ENCODE assay signal across 19 mouse cellular contexts in the genomic region with DNA sequence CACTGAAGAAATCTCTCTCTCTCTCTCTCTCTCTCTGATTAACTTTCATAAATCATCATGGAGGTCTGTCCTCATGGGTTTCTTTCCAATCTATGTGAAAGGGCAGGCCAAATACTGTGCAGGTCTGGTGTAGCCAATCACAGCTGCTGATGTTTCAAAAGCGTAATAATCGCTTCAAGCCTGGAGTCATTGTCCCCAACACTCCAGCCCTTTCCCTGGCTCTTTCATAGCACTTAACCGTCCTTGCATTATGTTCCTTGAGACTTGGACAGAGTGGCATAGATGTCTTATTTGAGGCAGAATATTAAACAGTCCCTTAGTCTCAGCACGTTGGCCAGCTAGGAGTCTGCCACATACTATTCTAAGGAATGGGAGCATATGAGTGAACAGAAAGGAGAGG.
DNase-seq lines count a peak whose midpoint lies in the region; ATAC-seq and TF ChIP-seq lines count a peak whose summit lies in the region.
"Had no signal": no experiment of that assay in that cellular context is flagged by ENCODE, and none has a peak within 500 bp of the region (broad histone marks: within the 10 kb centered on the region; RNA-seq: fewer than 3 reads in every experiment).

No protein-coding gene starts in this region.

- no peaks in the 10 kb centered on the region for H3K27me3 ChIP-seq in forebrain, embryonic 11.5 days (ENCODE audit: control insufficient read depth, insufficient read depth, low read length)
- no peaks in the 10 kb centered on the region for H3K27me3 ChIP-seq in forebrain, embryonic 15.5 days
- H3K27me3 ChIP-seq in hindbrain, embryonic 13.5 days, result no peaks in the 10 kb centered on the region
- no peaks in the 10 kb centered on the region for H3K27me3 ChIP-seq in hindbrain, embryonic 16.5 days (replicated peaks; ENCODE audit: control insufficient read depth, insufficient read depth, low read length)
- no peaks in the 10 kb centered on the region for H3K27me3 ChIP-seq in midbrain, embryonic 14.5 days (ENCODE audit: control insufficient read depth, insufficient read depth, low read length)
- H3K27me3 ChIP-seq: heart, embryonic 13.5 days; intestine, embryonic 15.5 days had no signal

- no peak for TF ChIP-seq CTCF in brain, embryonic 14.5 days (IDR thresholded peaks at IDR 0.05; ENCODE audit: borderline replicate concordance, extremely low read depth, insufficient read depth, insufficient read length)

- no peaks in the 10 kb centered on the region for H3K4me1 ChIP-seq in forebrain, embryonic 11.5 days (replicated peaks; ENCODE audit: control insufficient read depth, insufficient read depth, low read length)
- H3K4me1 ChIP-seq in forebrain, embryonic 15.5 days, result no peaks in the 10 kb centered on the region
- no peaks in the 10 kb centered on the region for H3K4me1 ChIP-seq in hindbrain, embryonic 13.5 days (replicated peaks)
- H3K4me1 ChIP-seq in hindbrain, embryonic 16.5 days (ENCODE audit: control insufficient read depth, insufficient read depth, low read depth, low read length), result no peaks in the 10 kb centered on the region
- no peaks in the 10 kb centered on the region for H3K4me1 ChIP-seq in midbrain, embryonic 14.5 days (ENCODE audit: control insufficient read depth, insufficient read depth, low read length)
- H3K4me1 ChIP-seq: embryonic facial prominence, embryonic 10.5 days; heart, embryonic 13.5 days; intestine, embryonic 15.5 days had no signal

- 74% methylated on average over 4 of the region's 4 CpGs for WGBS in forebrain, embryonic 11.5 days
- 62% methylated on average over 4 of the region's 4 CpGs for WGBS in forebrain, embryonic 15.5 days
- 60% methylated on average over 4 of the region's 4 CpGs for WGBS in hindbrain, embryonic 13.5 days
- WGBS in hindbrain, embryonic 16.5 days, result 53% methylated on average over 4 of the region's 4 CpGs
- WGBS in midbrain, embryonic 14.5 days, result 33% methylated on average over 4 of the region's 4 CpGs

- ATAC-seq in forebrain, embryonic 11.5 days (replicated peaks; ENCODE audit: low FRiP score), result 0 out of 2 replicates have a peak, but pooled peaks have one; percentile 24
- no peak for ATAC-seq in forebrain, embryonic 15.5 days (replicated peaks)
- ATAC-seq in hindbrain, embryonic 13.5 days (ENCODE audit: low FRiP score), result peak; percentile 49; the same call in 1 of the 2 replicates
- no peak for ATAC-seq in hindbrain, embryonic 16.5 days
- ATAC-seq in midbrain, embryonic 14.5 days (ENCODE audit: low FRiP score, low TSS enrichment), result peak; percentile 89
- ATAC-seq: forebrain, postnatal 0 days; intestine, embryonic 15.5 days had no signal

- no peak for DNase-seq in forebrain, embryonic 11.5 days (ENCODE audit: low spot score)
- peak; percentile 53 for DNase-seq in brain, embryonic 14.5 days (ENCODE audit: low read depth)
- peak; percentile 63 for DNase-seq in midbrain, embryonic 14.5 days
- no peak for DNase-seq in kidney, adult 11 months
- DNase-seq in gastrocnemius, postnatal 10 days, result no peak
- DNase-seq: adrenal gland, postnatal 10 days; cerebellum, adult 11-12 months; cerebellum, adult 9-10 months; cerebellum, postnatal 25 days; forebrain, postnatal 0 days; gastrocnemius, postnatal 36 days; heart, adult 11 months; heart, postnatal 36 days had no signal

- H3K4me3 ChIP-seq in forebrain, embryonic 11.5 days (ENCODE audit: low read depth, low read length), result no peak overlapping the region
- no peak overlapping the region for H3K4me3 ChIP-seq in forebrain, embryonic 15.5 days
- no peak overlapping the region for H3K4me3 ChIP-seq in hindbrain, embryonic 13.5 days
- no peak overlapping the region for H3K4me3 ChIP-seq in hindbrain, embryonic 16.5 days (ENCODE audit: low read length)
- no peak overlapping the region for H3K4me3 ChIP-seq in midbrain, embryonic 14.5 days (replicated peaks; ENCODE audit: low read depth, low read length)
- H3K4me3 ChIP-seq: embryonic facial prominence, embryonic 10.5 days; heart, embryonic 13.5 days; intestine, embryonic 15.5 days had no signal

- H3K9ac ChIP-seq in forebrain, embryonic 11.5 days (ENCODE audit: low read length), result no peak overlapping the region
- no peak overlapping the region for H3K9ac ChIP-seq in forebrain, embryonic 15.5 days (replicated peaks)
- no peak overlapping the region for H3K9ac ChIP-seq in hindbrain, embryonic 13.5 days
- no peak overlapping the region for H3K9ac ChIP-seq in hindbrain, embryonic 16.5 days (ENCODE audit: low read depth, low read length)
- H3K9ac ChIP-seq in midbrain, embryonic 14.5 days (replicated peaks; ENCODE audit: low read length), result no peak overlapping the region
- H3K9ac ChIP-seq: forebrain, postnatal 0 days; heart, embryonic 13.5 days; intestine, embryonic 15.5 days had no signal

- no peak overlapping the region for H3K27ac ChIP-seq in forebrain, embryonic 11.5 days (ENCODE audit: low read depth, low read length)
- H3K27ac ChIP-seq in forebrain, embryonic 15.5 days (replicated peaks), result no peak overlapping the region
- no peak overlapping the region for H3K27ac ChIP-seq in hindbrain, embryonic 13.5 days
- no peak overlapping the region for H3K27ac ChIP-seq in hindbrain, embryonic 16.5 days (ENCODE audit: low read depth, low read length)
- no peak overlapping the region for H3K27ac ChIP-seq in midbrain, embryonic 14.5 days (replicated peaks; ENCODE audit: low read depth, low read length)
- H3K27ac ChIP-seq: embryonic facial prominence, embryonic 10.5 days; heart, embryonic 13.5 days; intestine, embryonic 15.5 days had no signal

- no peaks in the 10 kb centered on the region for H3K9me3 ChIP-seq in forebrain, embryonic 11.5 days (ENCODE audit: control insufficient read depth, low read length)
- H3K9me3 ChIP-seq in forebrain, embryonic 15.5 days, result no peaks in the 10 kb centered on the region
- no peaks in the 10 kb centered on the region for H3K9me3 ChIP-seq in hindbrain, embryonic 13.5 days
- H3K9me3 ChIP-seq in hindbrain, embryonic 16.5 days (ENCODE audit: control insufficient read depth, low read length), result no peaks in the 10 kb centered on the region
- H3K9me3 ChIP-seq in midbrain, embryonic 14.5 days (ENCODE audit: control insufficient read depth, low read length), result no peaks in the 10 kb centered on the region
- H3K9me3 ChIP-seq: embryonic facial prominence, embryonic 10.5 days; heart, embryonic 13.5 days; intestine, embryonic 15.5 days had no signal

- no peak for TF ChIP-seq POLR2A in brain, embryonic 14.5 days (IDR thresholded peaks at IDR 0.05; ENCODE audit: borderline replicate concordance, extremely low read depth, insufficient read depth, insufficient read length, poor library complexity, severe bottlenecking)

- H3K4me2 ChIP-seq in forebrain, embryonic 11.5 days (ENCODE audit: low read depth, low read length, severe bottlenecking), result no peak overlapping the region
- H3K4me2 ChIP-seq in forebrain, embryonic 15.5 days (replicated peaks), result no peak overlapping the region
- H3K4me2 ChIP-seq in hindbrain, embryonic 13.5 days, result no peak overlapping the region
- H3K4me2 ChIP-seq in hindbrain, embryonic 16.5 days (ENCODE audit: low read length), result no peak overlapping the region
- H3K4me2 ChIP-seq in midbrain, embryonic 14.5 days (ENCODE audit: low read length), result no peak overlapping the region
- H3K4me2 ChIP-seq: heart, embryonic 13.5 days; intestine, embryonic 15.5 days had no signal

- H3K36me3 ChIP-seq in forebrain, embryonic 11.5 days (ENCODE audit: control insufficient read depth, insufficient read depth, low read length), result no peaks in the 10 kb centered on the region
- H3K36me3 ChIP-seq in forebrain, embryonic 15.5 days, result no peaks in the 10 kb centered on the region
- no peaks in the 10 kb centered on the region for H3K36me3 ChIP-seq in hindbrain, embryonic 13.5 days
- H3K36me3 ChIP-seq in hindbrain, embryonic 16.5 days (ENCODE audit: control insufficient read depth, insufficient read depth, low read length), result no peaks in the 10 kb centered on the region
- no peaks in the 10 kb centered on the region for H3K36me3 ChIP-seq in midbrain, embryonic 14.5 days (ENCODE audit: control insufficient read depth, insufficient read depth, low read length)
- H3K36me3 ChIP-seq: embryonic facial prominence, embryonic 10.5 days; heart, embryonic 13.5 days; intestine, embryonic 15.5 days had no signal

Comparison
In these comparisons a context has a peak if more than half of its experiments do, and no peak if none do; other contexts are left out.
1. ATAC-seq: peak in forebrain, embryonic 11.5 days (single experiment), hindbrain, embryonic 13.5 days (single experiment) and midbrain, embryonic 14.5 days (single experiment); none in forebrain, embryonic 15.5 days (single experiment) and hindbrain, embryonic 16.5 days (single experiment).
2. DNase-seq: peak in brain, embryonic 14.5 days (single experiment) and midbrain, embryonic 14.5 days (single experiment); none in forebrain, embryonic 11.5 days (single experiment), kidney, adult 11 months (single experiment) and gastrocnemius, postnatal 10 days (single experiment).